Mouse (Mus musculus): ENCODE data around the gene Med8. TPM values are rescaled to one million over a fixed set of nuclear protein-coding genes. Genes with fewer than 3 reads are reported as not detected.
A peak's percentile ranks its signal among the peaks of the same experiment; 100 is the strongest.

The Med8 gene
- polyA plus RNA-seq, 1 experiment from 2014 or later: 94.1 TPM

- Histone ChIP-seq H3K9me3 (ENCODE audit: low read depth, low read length) (no peaks in the 10 kb centered on the region), H3K27ac (ENCODE audit: low read depth) (peak within 1 kb of the TSS; percentile 82), H3K4me3 (ENCODE audit: low read depth, low read length) (peak within 1 kb of the TSS; percentile 74), H3K27me3 (ENCODE audit: insufficient read depth, low read length) (no peaks in the 10 kb centered on the region), H3K4me2 (peak within 1 kb of the TSS; percentile 72), H3K36me3 (ENCODE audit: insufficient read depth) (peaks cover 31% of the 10 kb centered on the region), H3K9ac (peak within 1 kb of the TSS; percentile 75), H3K4me1 (ENCODE audit: insufficient read depth) (peaks cover 14% of the 10 kb centered on the region)
- ATAC-seq (ENCODE audit: insufficient read depth) (peak; percentile 97), DNase-seq (peak; percentile 95)
- under 1% methylated on average over 29 of the region's 31 CpGs for WGBS
- peak; percentile 65 for TF ChIP-seq CTCF (IDR thresholded peaks at IDR 0.05; ENCODE audit: low read depth)
Measured at GRCm38 (mm10) chr4:118427768-118428451, 18.8 kb downstream of the Med8 start, which contains the start of gene Elovl1. Gene Elovl1 (plus strand): TSS chr4:118428093.

- peak overlapping the region; percentile 75 for H3K9ac ChIP-seq
- H3K36me3 ChIP-seq (ENCODE audit: insufficient read depth): peaks cover 35% of the 10 kb centered on the region
- no peaks in the 10 kb centered on the region for H3K27me3 ChIP-seq (ENCODE audit: insufficient read depth, low read length)
- peak overlapping the region; percentile 82; the same call in 1 of the 2 replicates for H3K27ac ChIP-seq (ENCODE audit: low read depth)
- peak overlapping the region; percentile 72 for H3K4me2 ChIP-seq
- ATAC-seq (ENCODE audit: insufficient read depth) (peak; percentile 15), DNase-seq (peak; percentile 64)
- no peak for TF ChIP-seq CTCF (IDR thresholded peaks at IDR 0.05; ENCODE audit: low read depth)
- H3K9me3 ChIP-seq (ENCODE audit: low read depth, low read length): no peaks in the 10 kb centered on the region
- 19% methylated on average over 15 of the region's 15 CpGs for WGBS
- peaks cover 14% of the 10 kb centered on the region for H3K4me1 ChIP-seq (ENCODE audit: insufficient read depth)
- H3K4me3 ChIP-seq (ENCODE audit: low read depth, low read length): peak overlapping the region; percentile 74
Measured at GRCm38 (mm10) chr4:118428531-118429214, 19.5 kb downstream of the Med8 start.

- DNase-seq (no peak), ATAC-seq (ENCODE audit: insufficient read depth) (no peak)
- H3K27ac ChIP-seq (ENCODE audit: low read depth): peak overlapping the region; percentile 71; the same call in 1 of the 2 replicates
- no peaks in the 10 kb centered on the region for H3K9me3 ChIP-seq (ENCODE audit: low read depth, low read length)
- peak overlapping the region; percentile 75 for H3K9ac ChIP-seq
- 24% methylated on average over 7 of the region's 7 CpGs for WGBS
- peaks cover 14% of the 10 kb centered on the region for H3K4me1 ChIP-seq (ENCODE audit: insufficient read depth)
- TF ChIP-seq CTCF (IDR thresholded peaks at IDR 0.05; ENCODE audit: low read depth): no peak
- H3K4me2 ChIP-seq: peak overlapping the region; percentile 72
- no peaks in the 10 kb centered on the region for H3K27me3 ChIP-seq (ENCODE audit: insufficient read depth, low read length)
- peaks cover 42% of the 10 kb centered on the region for H3K36me3 ChIP-seq (ENCODE audit: insufficient read depth)
- H3K4me3 ChIP-seq (ENCODE audit: low read depth, low read length): peak overlapping the region; percentile 74
Measured at GRCm38 (mm10) chr4:118429215-118429895, 20.2 kb downstream of the Med8 start.

GRCm38 (mm10) chr4:118432332-118432731 is 23.2 kb downstream of the Med8 start:
- WGBS: 56% methylated on average over 8 of the region's 8 CpGs
- H3K9me3 ChIP-seq (ENCODE audit: low read depth, low read length): no peaks in the 10 kb centered on the region
- TF ChIP-seq CTCF (IDR thresholded peaks at IDR 0.05; ENCODE audit: low read depth): no peak
- H3K27ac ChIP-seq (ENCODE audit: low read depth): no peak overlapping the region
- DNase-seq: no peak
- H3K4me1 ChIP-seq (ENCODE audit: insufficient read depth): peaks cover 22% of the 10 kb centered on the region
- ATAC-seq (ENCODE audit: insufficient read depth): no peak
- no peak overlapping the region for H3K9ac ChIP-seq
- no peaks in the 10 kb centered on the region for H3K27me3 ChIP-seq (ENCODE audit: insufficient read depth, low read length)
- H3K4me3 ChIP-seq (ENCODE audit: low read depth, low read length): no peak overlapping the region
- H3K4me2 ChIP-seq: no peak overlapping the region
- H3K36me3 ChIP-seq (ENCODE audit: insufficient read depth): peaks cover 56% of the 10 kb centered on the region

- WGBS: under 1% methylated on average over 67 of the region's 67 CpGs
- TF ChIP-seq CTCF (IDR thresholded peaks at IDR 0.05; ENCODE audit: low read depth): no peak
- ATAC-seq (ENCODE audit: insufficient read depth) (peak; percentile 96), DNase-seq (peak; percentile 98)
- H3K4me2 ChIP-seq: peak within 1 kb of the TSS; percentile 88
- peaks cover 38% of the 10 kb centered on the region for H3K36me3 ChIP-seq (ENCODE audit: insufficient read depth)
- H3K27me3 ChIP-seq (ENCODE audit: insufficient read depth, low read length): no peaks in the 10 kb centered on the region
- H3K27ac ChIP-seq (ENCODE audit: low read depth): peak within 1 kb of the TSS; percentile 84
- no peaks in the 10 kb centered on the region for H3K9me3 ChIP-seq (ENCODE audit: low read depth, low read length)
- peak within 1 kb of the TSS; percentile 90 for H3K9ac ChIP-seq
- peak within 1 kb of the TSS; percentile 85 for H3K4me3 ChIP-seq (ENCODE audit: low read depth, low read length)
- H3K4me1 ChIP-seq (ENCODE audit: insufficient read depth): peaks cover 16% of the 10 kb centered on the region
Measured at GRCm38 (mm10) chr4:118436820-118437603, 27.9 kb downstream of the Med8 start, which contains the start of gene Cdc20. Gene Cdc20 (minus strand): TSS chr4:118437352.

- ATAC-seq (ENCODE audit: insufficient read depth): 0 out of 2 replicates have a peak, but pooled peaks have one; percentile 15
Measured at GRCm38 (mm10) chr4:118437829-118438253, 28.7 kb downstream of the Med8 start.

More at GRCm38 (mm10) chr4:118437829-118438253, 28.7 kb downstream of the Med8 start:
- Histone ChIP-seq H3K27ac (ENCODE audit: low read depth) (peak overlapping the region; percentile 84), H3K27me3 (ENCODE audit: insufficient read depth, low read length) (no peaks in the 10 kb centered on the region), H3K9ac (peak overlapping the region; percentile 58), H3K36me3 (ENCODE audit: insufficient read depth) (peaks cover 30% of the 10 kb centered on the region), H3K9me3 (ENCODE audit: low read depth, low read length) (no peaks in the 10 kb centered on the region), H3K4me1 (ENCODE audit: insufficient read depth) (peaks cover 16% of the 10 kb centered on the region), H3K4me2 (peak overlapping the region; percentile 88), H3K4me3 (ENCODE audit: low read depth, low read length) (peak overlapping the region; percentile 85)
- DNase-seq: peak; percentile 68
- no peak for TF ChIP-seq CTCF (IDR thresholded peaks at IDR 0.05; ENCODE audit: low read depth)
- 4% methylated on average over 12 of the region's 12 CpGs for WGBS

All from lung, embryonic 14.5 days (tissue).